Mouse (Mus musculus): Measurements from ENCODE around the gene Gpr61. TPM values are rescaled to one million over a fixed set of nuclear protein-coding genes. Genes with fewer than 3 reads are reported as not detected.

The Gpr61 gene
- polyA plus RNA-seq (2012; ENCODE audit: insufficient read depth, insufficient read length, missing spikeins), result not detected in 2 replicates

- Histone ChIP-seq H3K4me1 (ENCODE audit: control insufficient read depth, insufficient read depth, insufficient read length, low read length) (no peaks in the 10 kb centered on the region), H3K4me3 (ENCODE audit: insufficient read depth, low read depth, low read length) (no peak within 1 kb of the TSS)
These were observed at the start of gene Gpr61 for GRCm38 (mm10) chr3:108154656-108155055. Gene Gpr61 (minus strand): TSS chr3:108154882.

DNA sequence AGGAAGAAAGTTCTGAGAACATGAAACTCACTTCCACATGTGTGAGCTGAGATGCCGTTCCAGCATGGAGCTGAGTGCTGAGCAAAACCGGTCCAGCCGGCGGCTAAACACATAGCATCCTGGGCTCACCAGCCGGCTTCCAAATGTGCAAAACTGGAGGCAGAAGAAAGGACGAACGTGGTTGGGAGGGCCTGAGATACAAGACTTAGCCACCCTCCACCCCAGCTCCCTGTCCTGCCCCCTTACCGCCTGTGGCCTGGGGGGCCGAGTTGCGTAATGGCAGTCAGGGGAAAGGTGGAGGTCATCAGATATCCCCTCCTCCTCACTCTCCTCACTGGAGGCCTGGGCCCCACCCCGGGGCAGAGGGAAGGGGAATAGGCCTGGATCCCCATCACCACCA lies 49.8 kb upstream of the Gpr61 start:
- H3K4me1 ChIP-seq (ENCODE audit: control insufficient read depth, insufficient read depth, insufficient read length, low read length), result peaks cover 3% of the 10 kb centered on the region; the same call in 1 of the 2 replicates
- H3K4me3 ChIP-seq (ENCODE audit: insufficient read depth, low read depth, low read length), result no peak overlapping the region
- no peak overlapping the region for H3K27ac ChIP-seq (replicated peaks; ENCODE audit: low read depth, low read length)

More at GRCm38 (mm10) chr3:108154656-108155055, at the start of gene Gpr61:
- H3K27ac ChIP-seq (replicated peaks; ENCODE audit: low read depth, low read length), result no peak within 1 kb of the TSS

DNA sequence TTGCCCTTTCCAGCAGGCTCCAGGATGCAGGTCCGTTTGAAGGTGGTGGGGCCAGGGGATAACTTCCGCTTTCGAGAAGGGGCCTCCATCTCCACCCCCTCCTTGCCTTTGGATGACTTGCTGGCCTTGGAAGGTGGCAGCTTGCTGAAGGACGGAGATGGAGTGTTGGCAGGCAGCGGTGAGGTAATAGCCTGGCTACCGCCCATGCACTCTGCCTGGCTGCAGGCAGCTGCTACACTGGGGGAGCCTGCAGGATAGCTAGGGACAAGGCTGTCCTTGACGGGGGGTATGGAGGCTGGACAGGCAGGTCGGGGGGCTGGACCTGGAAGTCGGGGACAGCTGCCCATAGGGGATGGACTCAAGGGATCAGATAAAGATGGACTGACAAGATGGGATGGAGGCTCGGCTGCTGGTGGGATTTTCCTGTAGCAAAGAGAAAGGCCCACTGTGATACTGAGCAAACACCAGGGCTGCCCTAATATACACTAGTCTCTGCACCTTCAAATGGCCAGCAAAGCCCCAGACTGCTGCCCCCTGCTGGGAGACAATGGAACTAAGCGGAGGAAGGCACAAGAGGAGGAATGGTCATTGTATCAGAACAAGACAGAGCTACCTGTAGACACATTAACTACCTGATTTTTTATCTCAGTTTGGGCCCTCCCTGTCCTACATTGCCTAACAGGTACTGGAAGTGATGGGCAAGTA lies 49.1 kb upstream of the Gpr61 start:
- H3K4me3 ChIP-seq (ENCODE audit: insufficient read depth, low read depth, low read length), result no peak overlapping the region
- no peak overlapping the region for H3K27ac ChIP-seq (replicated peaks; ENCODE audit: low read depth, low read length)
- peaks cover 3% of the 10 kb centered on the region; the same call in 1 of the 2 replicates for H3K4me1 ChIP-seq (ENCODE audit: control insufficient read depth, insufficient read depth, insufficient read length, low read length)

DNA sequence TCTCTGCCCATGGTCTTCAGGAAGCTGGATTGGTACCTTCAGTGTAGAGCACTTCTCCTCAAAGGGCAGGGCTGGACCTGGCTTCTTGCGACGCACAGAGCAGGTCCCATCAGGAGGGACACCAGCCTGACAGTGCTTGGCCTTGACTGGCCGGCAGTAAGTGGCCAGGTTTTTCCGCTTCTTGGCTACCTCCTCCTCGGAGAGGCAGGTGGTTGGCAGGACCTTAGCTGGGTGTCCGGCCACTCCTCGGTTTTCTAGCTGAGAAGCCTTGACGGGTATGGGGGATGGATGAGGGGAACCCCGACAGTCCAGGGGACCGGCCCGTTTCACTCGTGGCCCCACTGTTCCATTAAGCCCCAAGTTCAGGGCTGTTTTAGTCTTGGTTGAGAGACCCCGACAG lies 48.5 kb upstream of the Gpr61 start:
- no peak overlapping the region for H3K27ac ChIP-seq (replicated peaks; ENCODE audit: low read depth, low read length)
- H3K4me3 ChIP-seq (ENCODE audit: insufficient read depth, low read depth, low read length), result no peak overlapping the region
- H3K4me1 ChIP-seq (ENCODE audit: control insufficient read depth, insufficient read depth, insufficient read length, low read length), result peaks cover 3% of the 10 kb centered on the region; the same call in 1 of the 2 replicates

GRCm38 (mm10) chr3:108202506-108202905 lies 47.8 kb upstream of the Gpr61 start:
- H3K27ac ChIP-seq (replicated peaks; ENCODE audit: low read depth, low read length), result no peak overlapping the region
- H3K4me1 ChIP-seq (ENCODE audit: control insufficient read depth, insufficient read depth, insufficient read length, low read length), result peaks cover 3% of the 10 kb centered on the region; the same call in 1 of the 2 replicates
- no peak overlapping the region for H3K4me3 ChIP-seq (ENCODE audit: insufficient read depth, low read depth, low read length)

- H3K4me3 ChIP-seq (ENCODE audit: insufficient read depth, low read depth, low read length), result peak within 1 kb of the TSS; percentile 70
- H3K27ac ChIP-seq (replicated peaks; ENCODE audit: low read depth, low read length), result peak within 1 kb of the TSS; percentile 73
- peaks cover 3% of the 10 kb centered on the region; the same call in 1 of the 2 replicates for H3K4me1 ChIP-seq (ENCODE audit: control insufficient read depth, insufficient read depth, insufficient read length, low read length)
These were observed 45.9 kb upstream of the Gpr61 start, which contains the start of gene Cyb561d1 for GRCm38 (mm10) chr3:108200329-108201323. Gene Cyb561d1 (minus strand): TSS chr3:108201212.

DNA sequence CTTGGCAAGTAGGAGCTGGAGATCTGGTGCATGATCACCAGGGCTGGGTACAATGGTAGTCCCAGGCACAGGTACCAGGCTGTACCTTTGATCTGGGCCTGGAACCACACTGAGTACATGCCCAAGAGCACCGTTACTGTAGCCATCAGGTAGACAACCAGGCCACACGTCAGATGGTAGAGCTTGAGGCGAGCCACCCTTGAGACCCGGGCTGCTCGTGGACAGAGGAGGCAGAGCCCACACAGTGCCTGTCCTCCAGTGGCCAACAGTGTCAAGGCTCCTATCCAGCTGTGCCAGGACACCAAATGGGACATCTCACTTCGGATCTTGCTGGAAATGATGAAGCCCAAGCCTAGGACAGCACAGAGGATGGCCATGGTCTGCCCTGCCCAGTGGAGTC lies 44.5 kb upstream of the Gpr61 start:
- H3K4me1 ChIP-seq (ENCODE audit: control insufficient read depth, insufficient read depth, insufficient read length, low read length), result peaks cover 3% of the 10 kb centered on the region; the same call in 1 of the 2 replicates
- H3K27ac ChIP-seq (replicated peaks; ENCODE audit: low read depth, low read length), result no peak overlapping the region
- no peak overlapping the region for H3K4me3 ChIP-seq (ENCODE audit: insufficient read depth, low read depth, low read length)

DNA sequence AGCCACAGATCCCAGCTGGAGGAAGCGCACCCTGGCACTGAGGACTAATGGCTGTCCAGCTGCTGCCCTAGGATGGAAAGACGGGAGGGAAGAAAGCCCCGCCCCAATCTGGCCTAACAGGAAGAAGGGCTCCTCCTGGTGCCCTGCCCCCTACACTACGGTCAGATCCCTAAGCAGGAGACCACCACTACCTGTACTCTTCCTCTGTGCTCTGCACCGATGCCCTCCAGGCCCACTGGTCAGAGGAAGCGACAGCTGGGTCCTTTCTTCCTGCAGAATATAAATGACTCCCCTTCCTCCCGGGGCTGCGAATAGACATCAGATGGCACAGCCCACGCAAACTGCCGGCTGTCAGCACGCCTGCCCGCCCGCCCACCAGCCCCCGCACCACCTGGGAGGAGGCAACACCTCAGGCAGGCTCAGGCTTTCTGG lies 42.4 kb upstream of the Gpr61 start:
- Histone ChIP-seq H3K27ac (replicated peaks; ENCODE audit: low read depth, low read length) (no peak overlapping the region), H3K4me1 (ENCODE audit: control insufficient read depth, insufficient read depth, insufficient read length, low read length) (peaks cover 3% of the 10 kb centered on the region; the same call in 1 of the 2 replicates), H3K4me3 (ENCODE audit: insufficient read depth, low read depth, low read length) (no peak overlapping the region)

- no peak overlapping the region for H3K27ac ChIP-seq (replicated peaks; ENCODE audit: low read depth, low read length)
- no peak overlapping the region for H3K4me3 ChIP-seq (ENCODE audit: insufficient read depth, low read depth, low read length)
These were observed 41.4 kb upstream of the Gpr61 start for GRCm38 (mm10) chr3:108195941-108196590.

GRCm38 (mm10) chr3:108195287-108195686 lies 40.6 kb upstream of the Gpr61 start:
- peaks cover 3% of the 10 kb centered on the region; the same call in 1 of the 2 replicates for H3K4me1 ChIP-seq (ENCODE audit: control insufficient read depth, insufficient read depth, insufficient read length, low read length)
- H3K27ac ChIP-seq (replicated peaks; ENCODE audit: low read depth, low read length), result no peak overlapping the region
- no peak overlapping the region for H3K4me3 ChIP-seq (ENCODE audit: insufficient read depth, low read depth, low read length)

More at GRCm38 (mm10) chr3:108195941-108196590, 41.4 kb upstream of the Gpr61 start:
- peaks cover 3% of the 10 kb centered on the region; the same call in 1 of the 2 replicates for H3K4me1 ChIP-seq (ENCODE audit: control insufficient read depth, insufficient read depth, insufficient read length, low read length)

GRCm38 (mm10) chr3:108193686-108194085 lies 39.0 kb upstream of the Gpr61 start:
- no peak overlapping the region for H3K27ac ChIP-seq (replicated peaks; ENCODE audit: low read depth, low read length)
- H3K4me3 ChIP-seq (ENCODE audit: insufficient read depth, low read depth, low read length), result no peak overlapping the region
- no peaks in the 10 kb centered on the region for H3K4me1 ChIP-seq (ENCODE audit: control insufficient read depth, insufficient read depth, insufficient read length, low read length)

DNA sequence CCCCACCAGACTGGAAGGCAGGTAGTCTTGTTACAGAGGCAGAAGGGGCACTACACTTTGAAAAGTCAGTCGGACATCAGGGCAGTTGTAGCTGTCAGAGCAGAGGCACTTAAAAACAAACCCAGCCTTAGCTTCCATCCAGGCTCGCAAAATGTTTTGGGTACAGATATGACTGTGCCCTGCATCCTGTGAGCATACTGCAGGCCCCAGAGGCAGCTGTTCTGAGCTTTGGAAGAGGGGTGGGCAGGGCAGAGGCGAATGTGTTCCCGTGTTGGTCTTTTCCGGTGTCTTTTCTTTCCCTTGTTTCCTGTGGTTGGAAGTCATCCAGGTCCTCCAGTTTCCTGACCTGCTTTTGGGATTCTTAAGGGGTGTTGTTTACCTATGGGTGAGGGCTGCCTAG lies 35.2 kb upstream of the Gpr61 start:
- Histone ChIP-seq H3K4me3 (ENCODE audit: insufficient read depth, low read depth, low read length) (no peak overlapping the region), H3K4me1 (ENCODE audit: control insufficient read depth, insufficient read depth, insufficient read length, low read length) (0 out of 2 replicates have a peak, but pooled peaks cover 3% of the 10 kb centered on the region), H3K27ac (replicated peaks; ENCODE audit: low read depth, low read length) (no peak overlapping the region)

GRCm38 (mm10) chr3:108188716-108189490 lies 34.2 kb upstream of the Gpr61 start:
- Histone ChIP-seq H3K4me3 (ENCODE audit: insufficient read depth, low read depth, low read length) (no peak overlapping the region), H3K27ac (replicated peaks; ENCODE audit: low read depth, low read length) (no peak overlapping the region), H3K4me1 (ENCODE audit: control insufficient read depth, insufficient read depth, insufficient read length, low read length) (0 out of 2 replicates have a peak, but pooled peaks cover 3% of the 10 kb centered on the region)
